Mouse (Mus musculus) hindbrain, embryonic 15.5 days (tissue): ENCODE results near the gene Gm10439. TPM values are rescaled to one million over a fixed set of nuclear protein-coding genes. Genes with fewer than 3 reads are reported as not detected.
"Not testable (repeated sequence)": the region's sequence is repeated elsewhere in the genome, so short reads cannot be mapped to it uniquely, and the experiment has no call there.

ENCODE experiments used
- ATAC-seq: fragments of 200-750 bp; cut with Nextera tagmentation; 2 replicates; pipeline ENCODE4 v1.8.0; 2017; ENCODE audit warnings: low read depth, moderate number of reproducible peaks, moderate TSS enrichment; ENCODE audit not compliant: low FRiP score
- H3K27ac ChIP-seq: fragments of 300-500 bp; sonication (generic); replicated peaks from 2 replicates; pipeline ENCODE4 v1.5.1; 2015; ENCODE audit warnings: mild to moderate bottlenecking, inconsistent platforms
- H3K27me3 ChIP-seq: fragments of 300-500 bp; sonication (generic); 2 replicates; pipeline ENCODE4 v1.6.1; 2015; ENCODE audit warnings: control low read depth, inconsistent platforms
- H3K36me3 ChIP-seq: fragments of 300-500 bp; sonication (generic); 2 replicates; pipeline ENCODE4 v1.6.1; 2015; ENCODE audit warnings: control low read depth, inconsistent platforms
- H3K4me1 ChIP-seq: fragments of 300-500 bp; sonication (generic); replicated peaks from 2 replicates; pipeline ENCODE4 v1.6.1; 2015; ENCODE audit warnings: control low read depth, inconsistent platforms
- H3K4me2 ChIP-seq: fragments of 300-500 bp; sonication (generic); 2 replicates; pipeline ENCODE4 v1.6.1; 2015; ENCODE audit warnings: moderate library complexity, mild to moderate bottlenecking, inconsistent platforms
- H3K4me3 ChIP-seq: fragments of 300-500 bp; sonication (generic); 2 replicates; pipeline ENCODE4 v1.5.1; 2015; ENCODE audit warnings: mild to moderate bottlenecking, inconsistent platforms
- H3K9ac ChIP-seq: fragments of 300-500 bp; sonication (generic); 2 replicates; pipeline ENCODE4 v1.6.1; 2015; ENCODE audit warnings: inconsistent platforms
- H3K9me3 ChIP-seq: fragments of 300-500 bp; sonication (generic); 2 replicates; pipeline ENCODE4 v1.6.1; 2016; ENCODE audit warnings: control low read depth, inconsistent platforms
- WGBS: fragments of 180-500 bp; shearing (Covaris S2); methylation state at CpG from one replicate; pipeline ENCODE4 v1.1.7; 2015; 5-methylcytosine and 5-hydroxymethylcytosine counted together
- polyA plus RNA-seq: library from polyadenylated mRNA; unstranded; fragments of >200 nt; fragmentation: Nextera tagmentation; extraction: Ambion mirVana; gene quantifications from 2 replicates; pipeline ENCODE4 v1.2.1, GENCODE M21; 2015

Gm10439 gene
- polyA plus RNA-seq: not detected in 2 replicates

GRCm38 (mm10) chrX:149594270-149594669, at the start of gene Gm10439:
Gm10439 (plus strand) TSS chrX:149594570.
- not testable (repeated sequence) for H3K4me1 ChIP-seq, H3K9me3 ChIP-seq, H3K27me3 ChIP-seq, H3K36me3 ChIP-seq, H3K4me3 ChIP-seq, H3K9ac ChIP-seq, H3K27ac ChIP-seq, ATAC-seq, H3K4me2 ChIP-seq
- WGBS: no CpG with 5 or more reads among the region's 6 CpGs

Other genes starting within 250 kb of the Gm10439 start
- not detected in 2 replicates for gene Gm15085, start 147.0 kb upstream of the Gm10439 start, polyA plus RNA-seq
- not detected in 2 replicates for gene Gm15097, start 189.9 kb downstream of the Gm10439 start, polyA plus RNA-seq